Mouse (Mus musculus): ENCODE data around the gene Synrg.

Gene Synrg

DNA sequence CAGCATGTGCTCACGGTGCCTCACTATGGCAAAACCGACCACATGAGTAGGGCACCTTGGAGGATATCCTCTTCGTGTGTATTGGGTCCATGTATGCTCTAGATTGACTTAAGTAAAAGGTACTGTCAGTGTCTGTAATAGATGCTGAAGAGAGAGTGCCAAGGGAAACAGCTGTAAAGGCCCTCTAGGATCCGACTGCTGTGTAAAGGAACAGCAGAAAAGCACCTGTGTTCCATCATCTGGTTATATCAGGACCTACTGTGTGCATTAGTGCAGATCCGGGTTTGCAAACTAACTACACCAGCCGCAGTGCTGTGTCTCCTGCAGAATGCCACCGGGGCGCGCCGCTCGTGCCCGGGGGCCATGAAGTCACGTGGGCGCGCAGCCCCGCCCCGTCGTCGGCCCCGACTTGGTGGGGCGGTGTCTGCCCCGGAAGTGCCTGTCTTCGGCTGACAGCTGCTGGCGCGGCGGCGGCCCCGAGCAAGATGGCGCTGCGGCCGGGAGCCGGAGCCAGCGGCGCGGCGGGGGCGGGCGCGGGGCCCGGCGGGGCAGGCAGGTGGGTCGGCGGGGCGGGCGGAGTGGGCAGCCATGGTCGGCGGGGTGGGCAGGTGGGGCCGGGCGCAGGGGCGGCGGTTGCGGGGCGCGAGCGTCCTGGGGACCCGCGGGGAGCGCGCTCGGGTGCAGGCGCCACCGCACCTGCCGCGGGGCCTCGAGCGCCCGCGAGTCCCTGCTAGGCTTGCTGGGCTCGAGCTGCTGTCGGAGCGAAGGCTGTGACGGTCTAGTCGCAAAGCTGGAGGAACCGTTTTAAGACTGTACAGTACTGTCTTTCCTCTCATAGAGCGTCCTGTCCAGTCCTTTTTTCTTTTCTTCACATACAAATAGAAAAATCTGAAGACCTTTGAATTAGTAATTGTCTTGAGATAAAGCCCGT, at the start of gene Synrg:
TSS of gene Synrg (plus strand) at position 438 of the 931 bp plus-strand sequence.
- peak; percentile 92 for DNase-seq (ENCODE audit: low read depth)

DNA sequence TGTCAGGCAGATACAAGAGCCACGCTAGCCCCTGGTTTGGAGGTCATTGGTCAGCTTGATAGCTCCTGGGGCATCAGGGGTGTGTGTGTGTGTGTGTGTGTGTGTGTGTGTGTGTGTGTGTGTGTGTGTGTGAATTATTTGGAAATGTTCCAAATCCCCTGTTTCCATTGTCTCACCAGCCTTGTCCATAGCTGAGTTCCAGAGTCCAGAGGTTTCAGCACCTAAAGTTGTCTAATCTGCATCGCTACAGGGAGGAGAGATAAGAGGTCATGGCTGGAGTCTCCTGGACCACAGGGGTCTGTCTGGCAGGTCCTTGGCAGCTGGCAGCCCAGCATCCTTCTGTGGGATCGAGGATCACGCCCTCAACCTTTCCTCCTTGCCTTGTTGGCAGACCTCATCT, 49.7 kb upstream of the Synrg start:
- no peak for DNase-seq (ENCODE audit: low read depth)

DNA sequence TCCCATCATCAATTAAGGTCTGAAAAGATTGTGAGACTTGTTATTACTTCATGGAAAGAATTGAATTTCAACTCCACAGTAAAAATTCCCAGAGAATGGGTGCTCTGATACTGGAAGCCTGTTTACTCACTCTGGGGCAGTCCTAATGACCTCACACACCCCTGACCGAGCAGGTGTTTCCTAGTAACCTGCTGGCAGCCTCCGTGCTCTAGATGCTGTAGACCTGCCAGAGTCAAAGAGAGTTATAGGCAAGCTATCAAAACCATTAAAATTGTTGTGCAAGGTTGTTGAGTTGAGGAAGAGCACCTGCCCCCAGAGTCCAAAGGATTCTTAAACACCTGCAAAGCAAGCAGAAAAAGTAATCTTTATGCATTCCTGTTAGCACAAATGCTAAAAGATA, 41.6 kb upstream of the Synrg start:
- no peak for DNase-seq (ENCODE audit: low read depth)

DNA sequence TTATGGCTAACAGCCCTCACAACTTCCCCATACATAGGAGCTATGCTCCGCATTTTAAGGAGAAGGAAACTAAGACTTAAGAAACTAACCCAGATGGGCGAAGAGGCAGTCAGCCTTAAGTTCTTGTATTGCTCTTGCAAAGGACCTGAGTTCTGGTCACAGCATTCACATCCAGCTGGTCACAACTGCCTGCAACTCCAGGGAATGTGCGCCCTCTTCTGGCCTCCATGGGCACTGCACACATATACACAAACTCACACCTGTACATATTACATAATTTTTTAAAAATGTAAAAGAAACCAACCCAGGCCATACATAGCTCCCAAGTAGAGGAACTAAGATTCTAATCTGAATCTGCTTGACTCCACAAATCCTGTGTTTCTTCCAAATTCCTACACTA, 37.1 kb upstream of the Synrg start:
- DNase-seq (ENCODE audit: low read depth) = peak; percentile 22

DNA sequence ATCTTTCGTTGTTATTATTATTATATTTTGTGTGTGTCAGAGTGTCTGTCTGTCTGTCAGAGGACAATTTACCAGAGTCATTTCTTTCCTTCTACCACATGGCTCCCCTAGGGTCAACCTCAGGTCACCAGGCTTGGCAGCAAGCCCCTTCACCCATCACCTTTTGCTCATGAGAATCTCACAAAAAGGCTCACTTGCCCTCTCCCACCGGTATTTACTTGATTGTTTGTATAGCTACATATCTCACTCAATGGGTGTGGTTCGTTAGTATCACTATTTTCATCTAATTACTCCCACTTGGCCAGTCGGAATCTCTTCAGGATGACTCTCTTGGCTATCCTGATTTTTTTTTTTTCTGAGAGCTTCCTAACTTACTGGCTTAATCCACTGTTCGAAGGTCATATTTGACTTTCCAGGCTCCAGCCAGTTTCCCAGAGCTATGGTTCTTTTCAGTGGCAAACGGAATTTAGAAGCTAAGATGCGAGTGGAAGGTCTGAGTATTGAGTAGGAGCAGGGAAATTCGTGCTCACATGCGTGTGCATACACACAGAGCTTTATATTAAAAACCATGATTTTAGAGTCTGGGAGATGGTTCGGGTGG, 31.6 kb upstream of the Synrg start:
- no peak for DNase-seq (ENCODE audit: low read depth)

DNA sequence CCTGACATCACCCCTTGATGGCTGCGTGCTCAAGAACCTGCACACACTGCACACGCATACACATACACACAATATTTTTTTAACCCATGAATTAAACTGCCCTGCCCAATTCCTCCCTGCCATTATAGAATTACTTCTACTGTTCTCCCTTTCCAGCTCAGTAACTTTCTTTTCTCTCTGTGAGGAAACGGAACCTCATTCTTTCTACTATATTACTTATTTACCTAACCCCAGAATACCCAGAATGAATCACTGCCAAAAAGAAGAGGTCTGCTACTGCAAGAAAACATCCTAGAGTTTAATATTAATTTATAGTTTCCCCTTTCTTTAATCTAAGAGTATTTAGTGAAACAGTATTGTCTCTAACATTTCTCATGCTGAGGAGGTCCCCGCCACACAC, 30.9 kb upstream of the Synrg start:
- DNase-seq (ENCODE audit: low read depth) = no peak

DNA sequence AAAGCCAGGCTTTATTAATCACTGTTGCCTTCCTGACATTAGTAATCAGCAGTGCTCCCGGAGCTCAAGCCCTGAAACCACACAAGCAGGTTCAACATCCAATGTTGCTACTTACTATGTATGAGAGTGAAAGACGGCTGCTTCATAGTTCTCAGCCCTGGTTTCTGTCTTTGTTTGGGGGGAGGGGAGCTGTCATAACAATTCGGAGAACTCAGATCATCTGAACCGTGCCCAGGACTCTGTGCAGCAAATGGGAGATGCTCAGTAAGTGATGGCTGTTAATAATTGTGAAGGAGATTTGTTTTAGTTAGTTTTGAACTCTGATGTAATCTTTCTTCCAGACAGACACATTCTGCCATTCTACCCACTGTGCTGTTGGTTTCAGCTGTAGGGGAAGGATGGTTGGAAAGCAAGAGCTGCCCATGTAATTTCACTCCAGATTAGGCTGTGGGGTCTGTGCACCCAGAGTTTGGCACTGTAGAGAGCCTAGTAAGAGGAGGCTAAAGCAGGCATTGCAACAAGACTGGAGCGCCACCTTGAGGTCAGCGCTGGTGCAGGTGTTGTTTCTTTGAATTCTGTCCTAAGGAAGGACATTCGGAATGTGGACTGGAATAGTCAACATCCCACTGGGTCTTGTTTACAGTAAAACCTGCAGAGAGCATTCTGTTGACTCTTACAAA, 28.1 kb upstream of the Synrg start:
- DNase-seq (ENCODE audit: low read depth) = peak; percentile 80

DNA sequence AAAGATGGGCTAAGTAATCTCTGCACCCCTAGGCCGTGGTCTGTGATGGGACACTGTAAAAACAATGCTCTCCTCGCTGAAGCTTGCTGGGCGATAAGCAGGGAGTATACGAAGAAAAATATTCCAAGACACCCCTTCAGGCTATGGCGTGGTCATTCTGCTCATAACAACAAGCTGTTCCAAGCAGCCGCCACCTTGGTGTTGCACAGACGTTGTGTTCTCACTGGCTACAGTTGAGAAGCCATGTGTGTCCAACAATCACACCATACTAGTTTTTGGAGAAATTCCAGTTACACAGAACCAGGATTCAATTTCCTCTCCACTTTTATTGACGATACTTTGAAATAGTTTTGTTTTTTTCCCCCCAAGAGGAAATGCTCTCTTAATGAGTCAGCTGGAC, 25.7 kb upstream of the Synrg start:
- DNase-seq (ENCODE audit: low read depth) = no peak

DNA sequence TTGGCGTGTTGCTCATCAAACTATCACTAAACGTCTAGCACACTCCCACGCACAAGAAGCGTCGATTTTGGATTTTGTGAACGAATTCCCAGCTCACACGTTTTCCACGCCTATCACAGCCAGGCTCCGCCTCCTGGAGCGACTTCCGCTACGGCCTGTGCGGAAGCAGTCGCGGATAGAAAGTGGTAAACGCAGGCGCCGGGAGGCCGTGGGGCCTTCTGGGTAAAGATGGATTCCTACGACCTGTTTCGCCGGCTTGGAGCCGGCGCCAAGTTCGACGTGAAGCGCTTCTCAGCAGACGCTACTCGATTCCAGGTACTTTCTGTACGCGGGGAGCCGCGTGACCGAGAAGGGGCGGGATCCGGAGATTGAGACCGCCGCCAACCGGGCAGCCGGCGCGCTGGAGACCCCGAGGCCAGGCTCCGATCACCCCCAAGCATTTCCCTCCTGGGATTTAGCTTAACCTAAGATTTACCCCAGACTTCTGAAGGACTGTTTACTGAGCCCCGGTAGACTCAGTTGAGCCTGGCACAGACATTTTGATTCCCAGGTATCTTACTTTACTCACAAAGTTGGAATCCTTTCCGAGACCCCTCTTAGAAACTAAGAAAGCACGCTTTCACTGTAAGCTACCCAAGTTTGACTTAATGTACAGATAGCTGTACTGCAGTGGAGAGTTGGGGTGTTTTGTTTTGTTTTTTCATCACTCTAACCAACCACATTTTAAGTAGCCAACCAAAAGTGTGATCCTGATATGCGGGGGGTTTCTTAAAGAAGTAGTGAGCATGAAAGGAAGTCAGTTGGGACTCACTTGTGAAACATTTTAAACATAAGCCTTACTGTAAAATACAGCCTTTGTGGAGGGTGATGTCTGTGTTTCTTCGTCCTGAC, 22.0 kb upstream of the Synrg start, which contains the start of gene Ddx52:
TSS of gene Ddx52 (plus strand) at position 113 of the 891 bp plus-strand sequence.
- DNase-seq (ENCODE audit: low read depth) = peak; percentile 91

DNA sequence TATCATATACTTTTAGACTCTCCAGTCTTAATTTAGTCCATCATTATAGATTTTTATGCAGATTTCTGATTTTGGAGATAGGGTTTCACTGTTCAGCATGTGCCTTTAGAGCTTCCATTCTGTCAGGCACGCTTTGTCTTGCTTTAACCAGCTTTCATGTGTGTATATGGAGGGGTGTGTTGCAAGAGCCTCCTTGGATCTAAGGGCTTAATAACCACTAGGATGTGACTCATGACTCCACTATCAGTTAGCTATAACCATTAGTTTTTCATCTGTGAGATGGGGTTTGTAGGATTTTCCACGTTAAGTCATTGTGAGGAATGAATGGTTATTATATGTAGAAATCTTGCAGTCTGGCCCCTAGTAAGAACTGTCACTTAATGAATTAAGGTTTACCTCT, 7.4 kb upstream of the Synrg start:
- DNase-seq (ENCODE audit: low read depth) = no peak

DNA sequence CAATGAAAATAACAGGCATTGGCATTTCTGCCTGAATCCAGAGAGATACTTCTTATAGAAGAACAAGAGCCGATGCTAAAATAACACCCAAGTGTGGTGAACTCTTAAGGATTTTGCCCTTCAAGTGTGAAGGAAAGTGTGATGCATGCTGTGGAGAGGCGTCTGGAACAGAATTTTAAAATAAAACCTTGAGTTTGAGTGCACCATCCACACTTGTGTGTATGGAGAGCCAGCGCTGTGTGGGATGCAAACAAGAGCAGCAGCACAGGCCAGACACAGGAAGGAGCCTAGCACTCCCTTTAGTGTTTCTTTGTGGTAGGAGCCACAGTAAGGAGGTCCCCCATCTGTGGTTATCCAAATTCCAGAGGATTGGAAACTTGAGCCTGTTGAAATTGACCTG, 2.2 kb upstream of the Synrg start:
- DNase-seq (ENCODE audit: low read depth) = no peak

DNA sequence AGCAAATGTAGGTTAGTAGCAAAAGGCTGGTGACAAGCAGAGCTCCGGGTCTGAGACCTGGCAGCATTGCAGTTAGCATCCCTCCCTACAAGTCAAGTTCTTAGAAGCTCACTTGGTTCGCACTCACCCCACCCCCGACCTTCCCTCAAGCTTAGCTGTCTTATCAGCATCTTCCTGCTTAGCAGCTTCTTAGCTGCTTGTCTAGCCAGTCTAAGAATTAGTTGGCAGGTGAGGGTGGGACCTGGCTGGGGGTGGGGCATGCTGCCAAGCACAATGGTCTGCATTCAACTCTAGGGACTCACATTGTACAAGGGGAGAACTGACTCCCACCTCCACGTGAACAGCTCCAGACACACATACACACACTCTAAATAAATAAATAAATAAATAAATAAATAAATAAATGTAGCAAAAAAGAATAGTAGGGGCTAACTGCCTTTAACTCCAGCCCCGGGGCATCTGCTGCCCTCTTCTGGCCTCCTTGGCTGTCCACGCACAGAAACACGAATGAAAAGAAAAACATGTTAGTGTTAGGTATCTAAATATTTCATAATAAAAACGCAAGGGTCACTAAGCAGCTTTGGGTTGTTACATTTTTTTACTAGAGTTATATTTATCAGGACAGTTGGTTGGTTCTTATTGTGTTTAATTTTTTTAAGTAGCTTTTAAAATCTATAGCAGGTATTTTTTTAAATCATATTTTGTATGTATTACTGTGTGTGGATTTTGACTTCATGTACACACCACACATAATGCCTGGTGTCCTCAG, 3.4 kb downstream of the Synrg start:
- DNase-seq (ENCODE audit: low read depth) = no peak

DNA sequence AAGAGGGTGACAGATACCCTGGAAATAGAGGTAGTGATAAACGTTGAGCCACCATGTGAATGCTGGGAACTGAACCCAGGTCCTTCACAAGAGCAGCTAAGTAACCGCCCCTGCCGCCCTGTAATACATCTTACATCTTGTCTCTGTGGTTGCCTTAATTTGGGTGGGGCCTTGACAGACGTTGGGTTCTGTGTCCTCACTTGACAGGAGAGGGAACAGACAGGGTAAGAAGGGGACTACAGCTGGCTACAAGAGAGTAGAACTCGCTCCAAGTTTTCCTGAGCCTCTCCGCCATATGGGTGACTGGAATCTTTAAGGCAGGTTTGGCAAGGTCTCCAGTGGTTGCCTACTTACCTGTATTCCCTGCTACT, 4.0 kb downstream of the Synrg start:
- no peak for DNase-seq (ENCODE audit: low read depth)

DNA sequence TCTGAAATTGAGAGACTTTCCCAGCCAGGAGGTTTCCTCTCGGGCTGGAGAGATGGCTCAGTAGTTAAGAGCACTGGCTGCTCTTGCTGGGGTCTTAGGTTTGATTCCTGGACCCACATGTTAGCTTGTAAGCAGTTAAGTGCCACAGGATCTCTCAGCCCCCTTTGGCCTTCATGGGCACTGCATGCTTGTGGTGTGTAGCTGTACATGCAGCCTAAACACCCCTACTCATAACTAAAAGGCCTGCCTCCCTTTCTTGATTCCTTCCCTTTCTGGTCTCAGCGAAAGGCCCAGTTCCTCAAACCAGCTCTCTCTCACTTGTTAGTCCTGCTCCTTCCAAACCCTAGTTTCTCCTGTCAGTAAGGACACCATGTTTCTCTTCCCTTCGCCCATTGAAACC, 4.8 kb downstream of the Synrg start:
- no peak for DNase-seq (ENCODE audit: low read depth)

DNA sequence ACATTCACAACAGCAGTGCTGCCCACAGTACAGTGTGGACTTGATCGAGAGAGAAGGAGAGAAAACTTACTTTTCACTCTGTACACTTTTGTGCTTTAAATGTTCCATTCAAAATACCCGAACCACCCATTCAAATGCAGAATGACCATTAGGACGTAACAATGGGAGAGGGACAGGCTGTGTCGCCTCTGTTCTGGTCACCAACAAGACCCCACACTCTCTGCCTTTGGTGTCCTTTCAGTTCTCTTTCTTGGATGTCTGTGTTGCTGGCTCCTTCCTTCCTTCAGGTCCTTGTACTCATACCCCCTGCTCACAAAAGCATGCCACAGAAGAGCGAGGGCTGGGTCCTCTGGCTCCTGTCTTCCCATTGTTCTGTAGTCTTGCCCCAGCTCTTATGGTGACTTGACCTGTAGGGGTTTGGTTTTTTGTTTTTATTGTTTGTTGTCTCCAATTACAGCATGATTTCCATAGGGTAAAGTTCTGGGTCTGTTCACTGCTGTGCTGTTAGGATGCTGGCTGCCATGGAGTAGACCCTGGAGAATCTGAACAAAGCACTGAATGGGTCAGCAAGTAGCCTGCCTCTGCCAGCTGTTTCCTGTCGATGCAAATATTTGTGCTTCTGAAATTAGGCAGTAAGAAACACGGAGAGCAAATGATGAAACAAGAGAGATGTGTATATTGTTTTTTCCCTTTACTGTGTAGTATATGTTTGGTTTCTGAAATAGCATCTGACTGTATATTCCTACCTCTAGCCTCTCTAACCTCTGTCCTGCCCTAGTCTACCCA, 10.5 kb downstream of the Synrg start:
- DNase-seq (ENCODE audit: low read depth) = no peak

DNA sequence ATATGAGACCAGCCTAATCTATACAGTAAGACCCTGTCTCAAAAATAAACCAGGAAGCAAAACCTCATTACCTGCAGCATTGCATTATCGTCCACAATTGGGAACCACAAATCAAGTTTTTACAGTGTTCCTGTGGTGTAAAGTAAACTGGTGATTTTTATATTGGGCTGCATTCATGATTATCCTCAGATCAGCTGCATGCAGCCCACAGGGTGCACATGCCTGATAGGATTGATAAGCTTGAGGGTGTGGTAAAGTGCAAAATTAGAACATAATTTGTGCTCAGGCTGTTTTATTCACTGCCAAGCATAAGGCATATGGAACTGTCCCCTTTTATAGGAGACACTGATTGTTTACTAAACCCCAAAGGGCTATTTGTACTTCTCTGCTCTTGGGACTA, 11.3 kb downstream of the Synrg start:
- DNase-seq (ENCODE audit: low read depth) = no peak

DNA sequence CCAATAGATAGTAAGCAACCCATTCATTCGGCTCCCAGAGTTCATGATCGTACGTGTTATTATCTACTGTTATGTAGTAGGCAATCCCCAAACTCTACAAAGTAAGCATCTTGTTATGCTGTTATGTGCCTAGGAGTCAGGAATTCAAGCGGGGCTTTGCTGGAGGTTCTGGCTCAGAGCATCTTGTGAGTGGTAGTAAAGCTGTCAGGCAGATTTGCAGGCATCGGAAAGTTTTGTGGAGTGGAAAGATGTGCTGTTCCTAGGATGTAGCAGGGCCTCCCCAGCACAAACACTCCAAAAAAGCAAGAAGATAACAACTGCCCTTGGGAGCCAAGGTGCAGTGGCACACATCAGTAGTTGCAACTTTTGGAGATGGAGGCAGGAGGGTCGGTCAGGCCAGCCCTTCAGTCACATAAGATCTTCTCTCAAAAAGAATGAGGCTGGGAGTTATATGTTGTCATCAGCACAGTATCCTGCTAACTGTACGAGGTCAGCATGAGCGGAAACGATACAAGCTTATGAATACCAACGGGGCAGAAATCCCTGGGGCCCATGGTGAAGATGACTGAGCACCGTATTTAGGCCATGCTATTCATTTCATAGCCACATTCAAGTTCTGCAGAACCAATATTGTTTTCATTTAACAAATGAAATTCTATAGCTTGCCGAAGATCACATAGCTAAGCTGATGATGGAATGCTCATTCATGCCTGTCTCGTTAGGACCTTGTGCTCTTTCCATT, 12.2 kb downstream of the Synrg start:
- no peak for DNase-seq (ENCODE audit: low read depth)

DNA sequence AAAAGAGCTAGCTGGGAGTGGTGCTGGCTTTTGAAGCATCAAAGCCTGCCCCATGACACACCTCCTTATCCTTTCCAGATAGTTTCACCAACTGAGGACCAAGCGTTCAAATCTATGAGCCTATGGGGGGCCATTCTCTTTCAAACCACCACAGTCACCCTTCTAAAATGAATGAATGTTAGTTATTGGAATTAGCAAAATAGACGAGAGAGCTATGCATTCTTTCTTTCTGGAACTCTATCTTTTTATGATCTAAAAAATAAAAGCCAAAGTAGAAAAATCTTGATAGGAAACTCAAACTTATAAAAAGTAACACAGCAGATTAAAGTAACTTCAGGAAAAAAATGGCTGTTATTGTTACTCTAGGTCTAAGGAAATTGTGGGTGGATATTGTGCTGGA, 13.6 kb downstream of the Synrg start:
- DNase-seq (ENCODE audit: low read depth) = no peak

DNA sequence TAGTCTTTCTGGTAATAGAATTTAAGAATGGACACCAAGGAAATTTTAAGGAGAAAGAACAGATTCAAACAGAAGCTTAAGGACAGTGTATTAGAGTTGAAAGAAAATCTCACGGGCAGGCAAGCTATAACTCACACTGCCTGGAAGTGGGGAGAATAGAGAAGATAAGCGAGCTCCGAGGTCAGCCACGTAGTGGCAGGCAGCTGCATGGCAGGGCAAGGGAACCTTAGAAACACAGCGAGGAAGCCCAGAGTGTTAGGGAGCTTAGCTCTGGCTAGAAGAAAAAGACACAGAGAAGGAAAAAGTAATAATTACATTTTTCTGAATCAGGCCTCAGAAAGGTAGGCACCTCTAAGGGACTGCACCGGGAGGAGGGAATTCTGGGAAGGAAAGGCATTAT, 15.8 kb downstream of the Synrg start:
- DNase-seq (ENCODE audit: low read depth) = no peak

DNA sequence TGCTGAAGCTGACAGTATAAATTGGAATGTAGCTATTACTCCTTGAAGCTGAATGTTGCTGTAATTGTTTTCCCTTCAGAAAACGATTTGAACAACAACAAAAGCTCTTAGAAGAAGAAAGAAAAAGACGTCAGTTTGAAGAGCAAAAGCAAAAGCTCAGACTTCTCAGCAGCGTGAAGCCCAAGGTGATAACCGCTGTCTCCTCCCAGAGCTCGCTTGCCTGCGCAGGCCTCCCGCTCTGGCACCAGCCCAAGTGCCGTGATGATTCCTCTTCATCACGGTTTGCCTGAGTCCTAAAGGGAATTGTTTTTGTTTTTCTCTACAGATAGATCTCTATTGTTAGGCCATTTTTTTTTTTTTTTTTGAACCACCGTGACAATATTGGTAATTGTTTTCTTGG, 17.1 kb downstream of the Synrg start:
- DNase-seq (ENCODE audit: low read depth) = no peak
